Mouse (Mus musculus) intestine, embryonic 16.5 days (tissue): ENCODE data around the gene Pcbp3. TPM values are rescaled to one million over a fixed set of nuclear protein-coding genes. Genes with fewer than 3 reads are reported as not detected.

Experiments
- ATAC-seq: fragments of 200-750 bp; cut with Nextera tagmentation; 2 replicates; pipeline ENCODE4 v1.8.0; 2017; ENCODE audit warnings: moderate TSS enrichment, moderate library complexity
- H3K27ac ChIP-seq: fragments of 300-500 bp; sonication (generic); 2 replicates; pipeline ENCODE4 v1.5.1; 2014; ENCODE audit warnings: mild to moderate bottlenecking, low read length
- H3K27me3 ChIP-seq: fragments of 300-500 bp; sonication (generic); replicated peaks from 2 replicates; pipeline ENCODE4 v1.6.1; 2014; ENCODE audit warnings: low read length, control low read depth, mixed read lengths; ENCODE audit not compliant: control insufficient read depth, insufficient read depth
- H3K36me3 ChIP-seq: fragments of 300-500 bp; sonication (generic); 2 replicates; pipeline ENCODE4 v1.6.1; 2014; ENCODE audit warnings: low read length, control low read depth; ENCODE audit not compliant: control insufficient read depth, insufficient read depth
- H3K4me1 ChIP-seq: fragments of 300-500 bp; sonication (generic); 2 replicates; pipeline ENCODE4 v1.6.1; 2014; ENCODE audit warnings: low read length, control low read depth, mixed read lengths; ENCODE audit not compliant: control insufficient read depth, insufficient read depth
- H3K4me2 ChIP-seq: fragments of 300-500 bp; sonication (generic); 2 replicates; pipeline ENCODE4 v1.6.1; 2014; ENCODE audit warnings: low read depth, low read length, control low read depth
- H3K4me3 ChIP-seq: fragments of 300-500 bp; sonication (generic); 2 replicates; pipeline ENCODE4 v1.5.1; 2014; ENCODE audit warnings: mild to moderate bottlenecking, low read length
- H3K9ac ChIP-seq: fragments of 300-500 bp; sonication (generic); 2 replicates; pipeline ENCODE4 v1.6.1; 2014; ENCODE audit warnings: low read depth, low read length
- H3K9me3 ChIP-seq: fragments of 300-500 bp; sonication (generic); 2 replicates; pipeline ENCODE4 v1.6.1; 2016; ENCODE audit warnings: low read length, control low read depth; ENCODE audit not compliant: control insufficient read depth
- WGBS: fragments of 180-500 bp; shearing (Covaris S2); extraction: QIAGEN DNeasy Blood & Tissue Kit; methylation state at CpG from one replicate; pipeline ENCODE4 v1.1.7; 2014; 5-methylcytosine and 5-hydroxymethylcytosine counted together
- polyA plus RNA-seq: library from polyadenylated mRNA; unstranded; fragments of >200 nt; fragmentation: Nextera tagmentation; extraction: Ambion mirVana; gene quantifications from 2 replicates; pipeline ENCODE4 v1.2.1, GENCODE M21; 2015

Gene Pcbp3
- polyA plus RNA-seq, 1 experiment from 2014 or later: 44.1 TPM

- Histone ChIP-seq H3K4me1 (peaks cover 25% of the 10 kb centered on the region), H3K9ac (no peak overlapping the region), H3K36me3 (no peaks in the 10 kb centered on the region), H3K27ac (peak overlapping the region; percentile 36), H3K4me2 (no peak overlapping the region), H3K27me3 (no peaks in the 10 kb centered on the region), H3K9me3 (no peaks in the 10 kb centered on the region), H3K4me3 (no peak overlapping the region)
- WGBS: 21% methylated on average over 6 of the region's 6 CpGs
- ATAC-seq: peak; percentile 73
Measured at GRCm38 (mm10) chr10:76902588-76902987, 59.1 kb downstream of the Pcbp3 start.

- Histone ChIP-seq H3K27ac (no peak overlapping the region), H3K4me3 (no peak overlapping the region), H3K9me3 (no peaks in the 10 kb centered on the region), H3K4me2 (no peak overlapping the region), H3K9ac (no peak overlapping the region), H3K27me3 (no peaks in the 10 kb centered on the region), H3K36me3 (no peaks in the 10 kb centered on the region), H3K4me1 (peaks cover 14% of the 10 kb centered on the region; the same call in 1 of the 2 replicates)
- no peak for ATAC-seq
- WGBS: 88% methylated on average over 4 of the region's 4 CpGs
Measured at GRCm38 (mm10) chr10:76898428-76898827, 63.3 kb downstream of the Pcbp3 start.

GRCm38 (mm10) chr10:76891456-76891855 is 70.2 kb downstream of the Pcbp3 start:
- no peaks in the 10 kb centered on the region for H3K27me3 ChIP-seq
- no peak overlapping the region for H3K4me3 ChIP-seq
- no peak overlapping the region for H3K9ac ChIP-seq
- H3K9me3 ChIP-seq: no peaks in the 10 kb centered on the region
- H3K4me2 ChIP-seq: no peak overlapping the region
- WGBS: 90% methylated on average over 2 of the region's 2 CpGs
- H3K4me1 ChIP-seq: no peaks in the 10 kb centered on the region
- H3K27ac ChIP-seq: no peak overlapping the region
- no peaks in the 10 kb centered on the region for H3K36me3 ChIP-seq
- no peak for ATAC-seq

- Histone ChIP-seq H3K27ac (no peak overlapping the region), H3K4me3 (no peak overlapping the region), H3K36me3 (no peaks in the 10 kb centered on the region), H3K27me3 (no peaks in the 10 kb centered on the region), H3K9me3 (no peaks in the 10 kb centered on the region), H3K4me2 (no peak overlapping the region), H3K9ac (no peak overlapping the region), H3K4me1 (no peaks in the 10 kb centered on the region)
- no peak for ATAC-seq
- 88% methylated on average over 3 of the region's 3 CpGs for WGBS
Measured at GRCm38 (mm10) chr10:76883442-76884244, 78.0 kb downstream of the Pcbp3 start.

- no peak overlapping the region for H3K27ac ChIP-seq
- H3K36me3 ChIP-seq: no peaks in the 10 kb centered on the region
- H3K4me1 ChIP-seq: no peaks in the 10 kb centered on the region
- no peak overlapping the region for H3K4me3 ChIP-seq
- no peaks in the 10 kb centered on the region for H3K27me3 ChIP-seq
- no peak overlapping the region for H3K9ac ChIP-seq
- no peaks in the 10 kb centered on the region for H3K9me3 ChIP-seq
- no peak overlapping the region for H3K4me2 ChIP-seq
- 73% methylated on average over 17 of the region's 17 CpGs for WGBS
- no peak for ATAC-seq
Measured at GRCm38 (mm10) chr10:76882644-76883441, 78.8 kb downstream of the Pcbp3 start.

- H3K4me2 ChIP-seq: no peak overlapping the region
- no peak overlapping the region for H3K4me3 ChIP-seq
- ATAC-seq: no peak
- no peaks in the 10 kb centered on the region for H3K9me3 ChIP-seq
- H3K36me3 ChIP-seq: no peaks in the 10 kb centered on the region
- 65% methylated on average over 5 of the region's 5 CpGs for WGBS
- no peak overlapping the region for H3K9ac ChIP-seq
- no peaks in the 10 kb centered on the region for H3K4me1 ChIP-seq
- H3K27me3 ChIP-seq: no peaks in the 10 kb centered on the region
- H3K27ac ChIP-seq: no peak overlapping the region
Measured at GRCm38 (mm10) chr10:76881900-76882299, 79.8 kb downstream of the Pcbp3 start.

- WGBS: 52% methylated on average over 6 of the region's 6 CpGs
Measured at GRCm38 (mm10) chr10:76875310-76875709, 86.4 kb downstream of the Pcbp3 start.

GRCm38 (mm10) chr10:76874879-76875278 is 86.8 kb downstream of the Pcbp3 start:
- Histone ChIP-seq H3K36me3 (no peaks in the 10 kb centered on the region), H3K9me3 (no peaks in the 10 kb centered on the region), H3K9ac (no peak overlapping the region), H3K4me1 (peaks cover 9% of the 10 kb centered on the region; the same call in 1 of the 2 replicates), H3K4me3 (no peak overlapping the region), H3K27me3 (no peaks in the 10 kb centered on the region), H3K4me2 (no peak overlapping the region), H3K27ac (peak overlapping the region; percentile 16; the same call in 1 of the 2 replicates)
- 80% methylated on average over 5 of the region's 5 CpGs for WGBS
- 0 out of 2 replicates have a peak, but pooled peaks have one; percentile 16 for ATAC-seq

More at GRCm38 (mm10) chr10:76875310-76875709, 86.4 kb downstream of the Pcbp3 start:
- Histone ChIP-seq H3K36me3 (no peaks in the 10 kb centered on the region), H3K27ac (no peak overlapping the region), H3K9ac (no peak overlapping the region), H3K4me1 (peaks cover 9% of the 10 kb centered on the region; the same call in 1 of the 2 replicates), H3K4me3 (no peak overlapping the region), H3K9me3 (no peaks in the 10 kb centered on the region), H3K27me3 (no peaks in the 10 kb centered on the region), H3K4me2 (no peak overlapping the region)
- ATAC-seq: 0 out of 2 replicates have a peak, but pooled peaks have one; percentile 26

GRCm38 (mm10) chr10:76874398-76874797 is 87.3 kb downstream of the Pcbp3 start:
- Histone ChIP-seq H3K4me2 (no peak overlapping the region), H3K36me3 (no peaks in the 10 kb centered on the region), H3K9ac (no peak overlapping the region), H3K4me1 (peaks cover 9% of the 10 kb centered on the region; the same call in 1 of the 2 replicates), H3K9me3 (no peaks in the 10 kb centered on the region), H3K4me3 (no peak overlapping the region), H3K27ac (no peak overlapping the region), H3K27me3 (no peaks in the 10 kb centered on the region)
- WGBS: 73% methylated on average over 1 of the region's 1 CpGs
- ATAC-seq: peak; percentile 28; the same call in 1 of the 2 replicates
